Mouse (Mus musculus) CH12.LX (cell line): Measurements from ENCODE around the gene Tmem150a. TPM values are rescaled to one million over a fixed set of nuclear protein-coding genes. Genes with fewer than 3 reads are reported as not detected.

ENCODE experiments used
- DNase-seq: peaks from one replicate; pipeline ENCODE4 v3.0.0-alpha.2; 2013; ENCODE audit errors: extremely low read depth
- H3K27ac ChIP-seq: 2 replicates; pipeline ENCODE4 v1.5.1; 2012; ENCODE audit warnings: low read depth, mild to moderate bottlenecking, control low read depth, moderate library complexity; ENCODE audit not compliant: insufficient read depth
- H3K27me3 ChIP-seq: replicated peaks from 2 replicates; pipeline ENCODE3; 2012; ENCODE audit warnings: inconsistent platforms
- H3K36me3 ChIP-seq, 2 experiments: replicated peaks in 1 of 2; 2 replicates each; pipeline versions ENCODE3 to v1.6.1; 2012; ENCODE audit warnings: inconsistent platforms in 1 of 2, low read length in 1 of 2, mild to moderate bottlenecking in 1 of 2, mixed read lengths in 1 of 2, moderate library complexity in 1 of 2; ENCODE audit not compliant: control insufficient read depth in 1 of 2, insufficient read depth in 1 of 2
- H3K4me1 ChIP-seq, 2 experiments: 2 replicates each; pipeline ENCODE4 v1.6.1; 2012; ENCODE audit warnings: inconsistent platforms in 1 of 2, moderate library complexity in 1 of 2; ENCODE audit not compliant: insufficient read depth in 2 of 2, control insufficient read depth in 1 of 2
- H3K4me2 ChIP-seq: 2 replicates; pipeline ENCODE4 v1.6.1; 2012; ENCODE audit warnings: low read depth, mild to moderate bottlenecking, control low read depth; ENCODE audit not compliant: poor library complexity, insufficient read depth, severe bottlenecking
- H3K4me3 ChIP-seq, 3 experiments: fragments of 150-350 bp in 1 of 3; sonication (generic) in 1 of 3; replicated peaks in 1 of 3; 2 replicates each; pipeline versions ENCODE3 to v1.5.1; 2011 to 2012; ENCODE audit warnings: low read depth in 2 of 3, low read length in 2 of 3, mild to moderate bottlenecking in 2 of 3, moderate library complexity in 2 of 3, control low read depth in 1 of 3, improper control_type of control experiment in 1 of 3, inconsistent platforms in 1 of 3, mixed read lengths in 1 of 3; ENCODE audit not compliant: poor library complexity in 1 of 3
- H3K79me2 ChIP-seq: replicated peaks from 2 replicates; pipeline ENCODE4 v1.6.1; 2012; ENCODE audit warnings: mild to moderate bottlenecking, moderate library complexity; ENCODE audit not compliant: control insufficient read depth, poor library complexity, insufficient read depth, severe bottlenecking; ENCODE audit errors: extremely low read depth
- H3K9ac ChIP-seq: 2 replicates; pipeline ENCODE4 v1.6.1; 2012; ENCODE audit warnings: low read depth, mild to moderate bottlenecking, control low read depth, moderate library complexity; ENCODE audit not compliant: insufficient read depth
- H3K9me3 ChIP-seq: replicated peaks from 2 replicates; pipeline ENCODE3; 2012; ENCODE audit warnings: low read length, inconsistent platforms, mixed read lengths
- CHD1 ChIP-seq: IDR thresholded peaks from 2 replicates; pipeline ENCODE4 v1.6.1; 2012; ENCODE audit warnings: low read depth, low read length, improper control_type of control experiment, inconsistent platforms
- EP300 ChIP-seq: IDR thresholded peaks from 2 replicates; pipeline ENCODE4 v1.6.1; 2011; ENCODE audit warnings: low read length, improper control_type of control experiment
- JUN ChIP-seq: IDR thresholded peaks from 2 replicates; pipeline ENCODE4 v1.6.1; 2011; ENCODE audit warnings: low read depth, mild to moderate bottlenecking, low read length, improper control_type of control experiment, moderate library complexity; ENCODE audit not compliant: insufficient read depth
- KAT2A ChIP-seq: IDR thresholded peaks from 2 replicates; pipeline ENCODE4 v1.6.1; 2012; ENCODE audit warnings: low read length, improper control_type of control experiment, inconsistent platforms; ENCODE audit not compliant: insufficient replicate concordance
- MXI1 ChIP-seq: IDR thresholded peaks from 2 replicates; pipeline ENCODE4 v1.6.1; 2011; ENCODE audit warnings: mild to moderate bottlenecking, low read depth, low read length, improper control_type of control experiment
- NELFE ChIP-seq: IDR thresholded peaks from 2 replicates; pipeline ENCODE4 v1.6.1; 2011; ENCODE audit warnings: low read depth, low read length, improper control_type of control experiment
- PAX5 ChIP-seq: IDR thresholded peaks from 2 replicates; pipeline ENCODE4 v1.6.1; 2012; ENCODE audit warnings: low read length, inconsistent platforms, mixed read lengths
- POLR2A ChIP-seq: IDR thresholded peaks from 2 replicates; pipeline ENCODE4 v1.6.1; 2011; ENCODE audit warnings: low read depth, mild to moderate bottlenecking, improper control_type of control experiment, low read length
- RAD21 ChIP-seq: IDR thresholded peaks from 2 replicates; pipeline ENCODE4 v1.6.1; 2011; ENCODE audit warnings: low read depth, mild to moderate bottlenecking, low read length, improper control_type of control experiment, moderate library complexity
- RCOR1 ChIP-seq: conservative IDR thresholded peaks from 2 replicates; pipeline ENCODE4 v1.6.1; 2012; ENCODE audit warnings: low read depth, mild to moderate bottlenecking, inconsistent platforms, low read length, improper control_type of control experiment
- SIN3A ChIP-seq: IDR thresholded peaks from 2 replicates; pipeline ENCODE4 v1.6.1; 2012; ENCODE audit warnings: low read length, improper control_type of control experiment, inconsistent platforms
- SMC3 ChIP-seq: IDR thresholded peaks from 2 replicates; pipeline ENCODE4 v1.6.1; 2011; ENCODE audit warnings: low read depth, low read length, improper control_type of control experiment
- ZNF384 ChIP-seq: IDR thresholded peaks from 2 replicates; pipeline ENCODE4 v1.6.1; 2012; ENCODE audit warnings: low read depth, low read length, improper control_type of control experiment, inconsistent platforms
- dilution Hi-C: fragments of 300-500 bp; cut with MboI; formaldehyde crosslinking; loops from 2 replicates; pipeline ENCODE4 v1.14.3; 2020; ENCODE audit warnings: low sequenced_read_pairs; ENCODE audit not compliant: extremely low pct_unique_long_range_greater_than_20kb, extremely low pct_ligation_motif_present
- in situ Hi-C: fragments of 300-500 bp; cut with MboI; formaldehyde crosslinking; loops from 3 replicates; pipeline ENCODE4 v1.14.3; 2019; ENCODE audit warnings: low sequenced_read_pairs, low pct_ligation_motif_present, low pct_unique_long_range_greater_than_20kb, mixed read lengths
- polyA plus RNA-seq: library from polyadenylated mRNA; unstranded; fragments of >175 nt; gene quantifications from 2 replicates; pipeline ENCODE4 v1.2.1, GENCODE M21; 2012; ENCODE audit warnings: low read depth; ENCODE audit not compliant: insufficient read length
- total RNA-seq, 2 experiments: library from RNA; depleted of rRNA; stranded (reverse); fragments of 300-350 nt in 1 of 2; fragments of >200 nt in 1 of 2; gene quantifications; 2 replicates each; pipeline ENCODE4 v1.2.3; 2012 to 2014

The Tmem150a gene
- total and polyA plus RNA-seq, 3 experiments = 0.24 to 0.93 (median 0.59) TPM

DNA sequence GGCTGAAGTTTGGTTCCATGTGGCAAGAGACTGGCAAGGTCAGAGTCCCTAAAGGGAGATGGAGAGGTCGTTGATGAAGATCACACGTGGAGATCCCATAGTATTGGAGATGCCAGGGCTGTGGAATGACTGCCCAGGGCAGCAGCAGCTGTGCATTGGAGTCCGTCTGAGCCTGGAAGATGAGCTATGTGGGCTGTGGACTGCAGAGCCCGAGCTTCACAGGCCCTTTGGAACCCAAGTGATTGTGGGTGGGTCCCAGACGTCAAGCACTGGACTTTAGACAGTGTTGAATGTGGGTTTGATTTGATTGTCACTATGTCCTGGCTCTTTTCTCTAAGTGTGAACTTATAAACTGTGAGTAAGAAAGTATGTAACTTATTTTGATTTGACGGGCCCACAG lies 9.7 kb downstream of the Tmem150a start:
- peaks cover 15% of the 10 kb centered on the region for H3K79me2 ChIP-seq
- no peak overlapping the region for H3K27ac ChIP-seq
- in situ Hi-C loops (no loop called here), dilution Hi-C loops (no loop called here)
- no peak overlapping the region for H3K9ac ChIP-seq
- no peaks in the 10 kb centered on the region for H3K27me3 ChIP-seq
- peaks cover 7 to 13% of the 10 kb centered on the region in 2 experiments for H3K36me3 ChIP-seq
- H3K4me2 ChIP-seq = no peak overlapping the region
- peaks cover 3 to 18% of the 10 kb centered on the region in 2 experiments; a peak in 3 of 4 replicates for H3K4me1 ChIP-seq
- H3K9me3 ChIP-seq = no peaks in the 10 kb centered on the region
- no peak for TF ChIP-seq KAT2A
- no peak for TF ChIP-seq ZNF384
- no peak for TF ChIP-seq RCOR1
- no peak for TF ChIP-seq PAX5
- no peak for TF ChIP-seq SMC3
- no peak for TF ChIP-seq JUN
- no peak for TF ChIP-seq MXI1
- no peak for DNase-seq
- no peak overlapping the region for H3K4me3 ChIP-seq

DNA sequence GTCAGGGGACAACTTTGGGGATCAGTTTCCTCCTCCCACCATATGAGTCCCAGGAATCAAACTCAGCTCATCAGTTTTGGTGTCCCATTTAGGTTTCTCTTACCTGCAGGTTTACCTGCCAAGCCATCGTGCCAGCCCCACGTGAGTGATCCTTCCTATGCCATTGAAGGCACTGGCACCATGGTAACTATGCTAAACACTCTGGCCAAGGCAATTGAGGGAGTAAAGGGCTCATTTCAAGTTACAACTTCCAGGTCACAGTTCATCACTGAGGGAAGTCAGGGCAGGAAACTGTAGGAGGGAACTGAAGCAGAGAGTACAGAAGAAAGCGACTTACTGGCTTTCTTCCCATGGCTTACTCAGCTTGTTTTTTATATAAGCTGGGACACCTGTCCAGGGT lies 11.1 kb downstream of the Tmem150a start:
- H3K79me2 ChIP-seq = peaks cover 8% of the 10 kb centered on the region
- H3K9ac ChIP-seq = no peak overlapping the region
- dilution Hi-C loops (no loop called here), in situ Hi-C loops (no loop called here)
- H3K9me3 ChIP-seq = no peaks in the 10 kb centered on the region
- H3K4me1 ChIP-seq = peaks cover 0 to 6% of the 10 kb centered on the region in 2 experiments; a peak in 2 of 4 replicates
- H3K36me3 ChIP-seq = no peaks in the 10 kb centered on the region
- no peak overlapping the region for H3K27ac ChIP-seq
- no peaks in the 10 kb centered on the region for H3K27me3 ChIP-seq
- no peak overlapping the region for H3K4me2 ChIP-seq
- TF ChIP-seq SMC3 = no peak
- TF ChIP-seq SIN3A = no peak
- no peak for TF ChIP-seq RAD21
- TF ChIP-seq EP300 = no peak
- TF ChIP-seq POLR2A = no peak
- TF ChIP-seq JUN = no peak
- TF ChIP-seq CHD1 = no peak
- no peak for DNase-seq
- no peak overlapping the region for H3K4me3 ChIP-seq

DNA sequence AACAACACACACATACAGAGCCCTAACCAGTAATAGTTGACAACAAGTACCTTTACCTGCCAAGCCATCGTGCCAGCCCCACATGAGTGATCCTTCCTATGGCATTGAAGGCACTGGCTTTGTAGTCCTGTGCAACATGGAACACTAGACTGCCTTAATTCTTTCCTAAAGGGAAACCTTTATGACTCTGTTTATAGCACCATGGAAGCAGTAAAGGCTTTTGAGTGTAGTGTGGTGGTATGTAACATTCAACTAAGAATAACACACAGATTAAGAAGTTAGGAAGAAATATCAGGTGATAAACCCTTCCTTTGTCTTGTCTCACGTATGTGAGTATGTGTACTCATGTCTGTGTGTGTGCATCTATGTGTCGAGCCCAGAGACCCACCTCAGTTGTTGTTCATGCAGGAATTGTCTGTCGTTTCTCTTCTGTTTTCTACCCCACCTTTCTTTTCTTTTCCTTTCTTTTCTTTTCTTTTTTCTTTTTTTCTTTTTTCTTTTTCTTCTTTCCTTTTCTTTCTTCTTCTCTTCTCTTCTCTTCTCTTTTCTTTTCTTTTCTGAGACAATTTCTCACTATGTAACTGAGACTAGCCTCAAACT lies 11.7 kb downstream of the Tmem150a start, which contains the start of gene Rnf181:
Gene Rnf181, minus strand, starts transcription at position 113 of the 600 bp plus-strand sequence.
- in situ Hi-C loops (no loop called here), dilution Hi-C loops (no loop called here)
- no peak for TF ChIP-seq NELFE
- no peak for TF ChIP-seq MXI1
- Histone ChIP-seq H3K79me2 (peaks cover 2% of the 10 kb centered on the region), H3K9ac (no peak within 1 kb of the TSS), H3K4me3 (no peak within 1 kb of the TSS), H3K36me3 (no peaks in the 10 kb centered on the region), H3K4me2 (no peak within 1 kb of the TSS), H3K27ac (no peak within 1 kb of the TSS), H3K4me1 (peaks cover 0 to 3% of the 10 kb centered on the region in 2 experiments; a peak in 1 of 4 replicates), H3K9me3 (no peaks in the 10 kb centered on the region), H3K27me3 (peaks cover 3% of the 10 kb centered on the region)
- no peak for DNase-seq
